Mouse (Mus musculus) testis, postnatal 10 days (tissue): ENCODE data around the gene Olfr374.
"Not testable (repeated sequence)": the region's sequence is repeated elsewhere in the genome, so short reads cannot be mapped to it uniquely, and the experiment has no call there.

Experiments used
- DNase-seq: peaks from one replicate; pipeline ENCODE4 v3.0.0; 2021; ENCODE audit warnings: low spot score

The Olfr374 gene

GRCm38 (mm10) chr8:72106740-72107139 lies at the start of gene Olfr374:
TSS of gene Olfr374 (plus strand) at chr8:72107040.
- DNase-seq: no peak

GRCm38 (mm10) chr8:72057643-72058042 lies 49.2 kb upstream of the Olfr374 start:
- not testable (repeated sequence) for DNase-seq

GRCm38 (mm10) chr8:72066819-72067399 lies 39.9 kb upstream of the Olfr374 start:
- not testable (repeated sequence) for DNase-seq

- DNase-seq: not testable (repeated sequence)
Observed at GRCm38 (mm10) chr8:72082877-72083276, 24.0 kb upstream of the Olfr374 start, which contains the start of gene Olfr373. TSS of gene Olfr373 (plus strand) at chr8:72083177.

- no peak for DNase-seq
Observed at GRCm38 (mm10) chr8:72084744-72085143, 22.1 kb upstream of the Olfr374 start.

DNA sequence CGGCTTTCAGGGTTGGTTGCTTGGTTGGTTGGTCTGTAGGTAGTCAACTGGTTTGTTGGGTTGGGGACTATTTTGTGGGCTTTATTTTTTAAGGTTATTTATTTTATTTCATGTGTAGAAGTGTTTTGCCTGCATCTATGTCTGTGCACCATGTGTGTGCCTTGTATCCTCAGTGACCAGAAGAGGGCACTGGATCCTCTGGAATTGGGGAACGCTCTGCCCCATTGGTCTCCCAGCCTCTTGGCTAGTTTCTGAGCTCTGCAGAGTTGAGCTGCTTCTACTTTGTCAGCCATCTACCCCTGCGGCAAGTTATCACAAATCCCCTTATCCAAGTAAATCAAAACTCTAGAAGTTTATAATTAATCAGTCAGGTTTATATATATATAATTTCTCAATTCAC lies 19.2 kb upstream of the Olfr374 start:
- DNase-seq: not testable (repeated sequence)

- DNase-seq: not testable (repeated sequence)
Observed at GRCm38 (mm10) chr8:72096721-72097120, 10.1 kb upstream of the Olfr374 start.

GRCm38 (mm10) chr8:72099377-72100103 lies 7.3 kb upstream of the Olfr374 start:
- DNase-seq: peak; percentile 76

DNA sequence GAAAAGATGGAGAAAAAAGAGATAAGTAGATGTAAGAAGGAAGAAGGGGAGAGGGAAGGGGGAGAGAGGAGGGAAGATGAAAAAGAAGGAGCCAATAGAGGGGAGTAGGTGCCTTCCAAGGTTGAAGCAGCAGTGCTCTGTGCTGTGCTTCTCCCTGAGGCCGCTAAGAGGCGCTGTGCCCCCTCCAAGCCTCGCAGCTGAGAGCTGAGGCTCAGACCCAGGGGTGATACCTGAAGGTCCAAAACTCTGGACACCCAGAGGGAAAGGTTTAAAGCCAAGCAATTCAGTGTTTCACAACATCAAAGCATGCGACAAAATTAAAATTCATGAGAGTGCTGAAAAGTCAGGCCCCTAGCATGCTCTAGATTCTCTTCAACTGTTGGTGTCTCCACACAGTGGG lies 1.7 kb upstream of the Olfr374 start:
- no peak for DNase-seq

DNA sequence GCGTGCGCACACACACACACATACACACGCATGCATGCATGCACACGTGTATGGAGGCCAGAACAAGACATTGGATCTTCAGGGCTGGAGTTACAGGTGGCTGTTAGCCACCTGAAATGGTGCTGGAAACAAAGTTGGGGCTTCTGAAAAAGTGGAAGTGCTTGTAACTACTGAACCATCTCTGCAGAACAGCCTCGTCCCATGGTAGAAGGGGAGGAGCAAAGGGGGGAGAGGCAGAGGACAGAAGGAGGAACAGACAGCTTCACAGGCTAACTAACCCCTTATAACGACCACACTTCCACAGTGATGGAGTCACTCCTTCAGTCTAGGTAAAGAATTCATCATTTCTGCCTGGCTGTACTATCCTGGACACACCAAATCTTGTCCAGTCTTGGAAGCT lies 4.0 kb downstream of the Olfr374 start:
- DNase-seq: no peak

GRCm38 (mm10) chr8:72112486-72112885 lies 5.6 kb downstream of the Olfr374 start:
- no peak for DNase-seq

- DNase-seq: no peak
Observed at GRCm38 (mm10) chr8:72115202-72115601, 8.4 kb downstream of the Olfr374 start.

GRCm38 (mm10) chr8:72118616-72119015 lies 11.8 kb downstream of the Olfr374 start:
- DNase-seq: no peak

GRCm38 (mm10) chr8:72121486-72121885 lies 14.6 kb downstream of the Olfr374 start:
- DNase-seq: not testable (repeated sequence)

DNA sequence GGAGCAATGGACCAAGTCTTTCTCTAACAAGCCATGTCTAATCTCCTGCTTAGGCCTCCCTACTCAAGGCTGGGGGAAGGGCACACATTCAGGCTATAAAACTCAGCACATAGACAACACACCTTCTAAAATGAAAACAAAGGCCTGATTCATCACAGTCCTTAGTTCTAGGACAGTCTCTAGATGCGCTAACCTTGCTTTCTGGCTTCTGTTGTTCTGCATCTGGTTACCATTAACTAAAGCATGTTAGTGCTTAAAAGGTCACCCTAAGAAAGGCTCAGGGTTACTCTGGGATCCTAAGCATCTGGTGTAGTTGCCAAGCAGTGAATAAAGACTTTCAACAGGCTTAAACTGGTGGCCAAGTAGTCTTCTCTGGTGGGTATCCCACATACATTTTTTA lies 15.2 kb downstream of the Olfr374 start:
- DNase-seq: no peak

GRCm38 (mm10) chr8:72127834-72128233 lies 21.0 kb downstream of the Olfr374 start:
- DNase-seq: no peak

GRCm38 (mm10) chr8:72131251-72131650 lies 24.4 kb downstream of the Olfr374 start:
- no peak for DNase-seq

- no peak for DNase-seq
Observed at GRCm38 (mm10) chr8:72131901-72132300, 25.1 kb downstream of the Olfr374 start.

GRCm38 (mm10) chr8:72132417-72132816 lies 25.6 kb downstream of the Olfr374 start:
- DNase-seq: no peak

GRCm38 (mm10) chr8:72132891-72133290 lies 26.1 kb downstream of the Olfr374 start:
- DNase-seq: no peak

GRCm38 (mm10) chr8:72133507-72133906 lies 26.7 kb downstream of the Olfr374 start:
- no peak for DNase-seq

DNA sequence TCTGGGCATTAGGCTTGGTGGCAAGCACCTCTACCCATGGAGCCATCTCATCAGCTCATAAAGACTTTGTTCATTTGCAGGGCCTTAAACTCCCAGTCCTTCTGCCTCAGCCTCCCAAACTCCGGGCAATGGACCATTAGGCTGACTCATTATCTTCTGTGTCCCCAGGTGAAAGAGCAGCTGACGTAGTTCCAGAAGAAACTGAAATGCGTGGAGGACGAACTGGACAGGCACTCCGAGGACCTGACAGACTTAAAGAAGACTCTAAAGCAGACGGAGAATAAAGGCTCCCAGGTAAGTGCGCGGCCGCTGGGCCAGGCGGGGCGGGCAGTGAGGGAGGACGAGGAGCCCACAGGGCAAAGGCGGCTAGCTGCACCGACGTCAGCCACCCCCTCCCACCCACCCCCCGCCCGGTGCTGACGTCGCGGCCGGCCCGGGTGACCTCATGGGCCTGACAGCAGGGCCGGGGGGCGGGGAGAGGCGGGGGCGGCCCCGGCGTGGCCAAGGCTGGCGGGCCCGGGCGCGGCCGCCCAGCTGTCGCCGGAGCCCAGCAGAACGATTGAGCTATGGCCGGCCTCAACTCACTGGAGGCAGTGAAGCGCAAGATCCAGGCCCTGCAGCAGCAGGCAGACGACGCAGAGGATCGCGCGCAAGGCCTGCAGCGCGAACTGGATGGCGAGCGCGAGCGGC lies 28.1 kb downstream of the Olfr374 start, which contains the start of gene Tpm4:
Gene Tpm4 (plus strand): TSS at position 220 of the 690 bp plus-strand sequence.
- peak; percentile 78 for DNase-seq
